Mouse (Mus musculus) MEL (cell line): ENCODE results near the gene Gng7. TPM values are rescaled to one million over a fixed set of nuclear protein-coding genes. Genes with fewer than 3 reads are reported as not detected.

Source experiments
- DNase-seq: peaks from one replicate; pipeline ENCODE4 v3.0.0; 2011; ENCODE audit warnings: low read depth, low spot score
- H3K27ac ChIP-seq: 2 replicates; pipeline ENCODE4 v1.5.1; 2012; ENCODE audit warnings: low read depth, mild to moderate bottlenecking, control low read depth, low read length, moderate library complexity; ENCODE audit not compliant: control insufficient read depth
- H3K27me3 ChIP-seq, 2 experiments: fragments of 150-350 bp in 1 of 2; sonication (generic) in 1 of 2; 2 replicates each; pipeline ENCODE4 v1.6.1; 2012; ENCODE audit warnings: low read length in 2 of 2, mild to moderate bottlenecking in 2 of 2, improper control_type of control experiment in 1 of 2, moderate library complexity in 1 of 2; ENCODE audit not compliant: insufficient read depth in 2 of 2, control insufficient read depth in 1 of 2
- H3K36me3 ChIP-seq, 2 experiments: 2 replicates each; pipeline ENCODE4 v1.6.1; 2012 to 2014; ENCODE audit warnings: low read length in 2 of 2, improper control_type of control experiment in 1 of 2, inconsistent platforms in 1 of 2, mild to moderate bottlenecking in 1 of 2; ENCODE audit not compliant: insufficient read depth in 2 of 2, control insufficient read depth in 1 of 2
- H3K4me1 ChIP-seq, 2 experiments: fragments of 150-350 bp in 1 of 2; sonication (generic) in 1 of 2; 2 replicates each; pipeline ENCODE4 v1.6.1; 2012; ENCODE audit warnings: low read length in 2 of 2, improper control_type of control experiment in 1 of 2, mild to moderate bottlenecking in 1 of 2; ENCODE audit not compliant: insufficient read depth in 2 of 2, control insufficient read depth in 1 of 2
- H3K4me3 ChIP-seq, 2 experiments: fragments of 150-350 bp in 1 of 2; sonication (generic) in 1 of 2; 2 replicates each; pipeline ENCODE4 v1.5.1; 2012; ENCODE audit warnings: low read depth in 2 of 2, low read length in 2 of 2, mild to moderate bottlenecking in 2 of 2, moderate library complexity in 2 of 2, control low read depth in 1 of 2, improper control_type of control experiment in 1 of 2; ENCODE audit not compliant: control insufficient read depth in 1 of 2, insufficient read depth in 1 of 2
- H3K79me2 ChIP-seq: 2 replicates; pipeline ENCODE4 v1.6.1; 2012; ENCODE audit warnings: mild to moderate bottlenecking, low read length, moderate library complexity; ENCODE audit not compliant: control insufficient read depth, poor library complexity, insufficient read depth
- H3K9ac ChIP-seq: 2 replicates; pipeline ENCODE4 v1.6.1; 2012; ENCODE audit warnings: low read depth, mild to moderate bottlenecking, control low read depth, low read length, moderate library complexity; ENCODE audit not compliant: control insufficient read depth, poor library complexity, severe bottlenecking
- H3K9me3 ChIP-seq: fragments of 150-350 bp; sonication (generic); replicated peaks from 2 replicates; pipeline ENCODE4 v1.6.1; 2012; ENCODE audit warnings: mild to moderate bottlenecking, low read length, improper control_type of control experiment, moderate library complexity; ENCODE audit not compliant: insufficient read depth
- BHLHE40 ChIP-seq: IDR thresholded peaks from 2 replicates; pipeline ENCODE4 v1.6.1; 2012; ENCODE audit warnings: low read depth, mild to moderate bottlenecking, inconsistent platforms, low read length, improper control_type of control experiment, borderline replicate concordance
- CHD1 ChIP-seq: IDR thresholded peaks from 2 replicates; pipeline ENCODE4 v1.6.1; 2012; ENCODE audit warnings: low read depth, mild to moderate bottlenecking, inconsistent platforms, low read length, improper control_type of control experiment
- CHD2 ChIP-seq: IDR thresholded peaks from 2 replicates; pipeline ENCODE4 v1.6.1; 2011; ENCODE audit warnings: low read length, improper control_type of control experiment
- CTCF ChIP-seq, 3 experiments: IDR thresholded peaks in 2 of 3; conservative IDR thresholded peaks in 1 of 3; 2 replicates each; pipeline ENCODE4 v1.5.1; 2011 to 2012; ENCODE audit warnings: low read length in 3 of 3, low read depth in 2 of 3, mild to moderate bottlenecking in 2 of 3, improper control_type of control experiment in 1 of 3, inconsistent platforms in 1 of 3, mixed read lengths in 1 of 3, moderate library complexity in 1 of 3; ENCODE audit not compliant: control insufficient read depth in 1 of 3, insufficient read depth in 1 of 3, poor library complexity in 1 of 3, severe bottlenecking in 1 of 3
- GABPA ChIP-seq: IDR thresholded peaks from 2 replicates; pipeline ENCODE4 v1.6.1; 2012; ENCODE audit warnings: low read depth, mild to moderate bottlenecking, inconsistent platforms, low read length, improper control_type of control experiment, moderate library complexity
- HCFC1 ChIP-seq: IDR thresholded peaks from 2 replicates; pipeline ENCODE4 v1.6.1; 2012; ENCODE audit warnings: low read depth, mild to moderate bottlenecking, inconsistent platforms, low read length, improper control_type of control experiment, moderate library complexity
- KAT2A ChIP-seq: conservative IDR thresholded peaks from 2 replicates; pipeline ENCODE4 v1.6.1; 2012; ENCODE audit warnings: low read depth, low read length, improper control_type of control experiment, inconsistent platforms
- MXI1 ChIP-seq: IDR thresholded peaks from 2 replicates; pipeline ENCODE4 v1.6.1; 2011; ENCODE audit warnings: mild to moderate bottlenecking, low read depth, low read length, improper control_type of control experiment
- MYC ChIP-seq: IDR thresholded peaks from 2 replicates; pipeline ENCODE4 v1.6.1; 2011; ENCODE audit warnings: low read depth, mild to moderate bottlenecking, low read length, improper control_type of control experiment, moderate library complexity
- NRF1 ChIP-seq: IDR thresholded peaks from 2 replicates; pipeline ENCODE4 v1.6.1; 2014; ENCODE audit warnings: low read depth, mild to moderate bottlenecking, inconsistent platforms, low read length, improper control_type of control experiment, moderate library complexity; ENCODE audit not compliant: poor library complexity, insufficient read depth, severe bottlenecking
- POLR2A ChIP-seq, 2 experiments: IDR thresholded peaks; 2 replicates each; pipeline ENCODE4 v1.6.1; 2011 to 2012; ENCODE audit warnings: low read length in 2 of 2, mild to moderate bottlenecking in 2 of 2, control low read depth in 1 of 2, improper control_type of control experiment in 1 of 2, low read depth in 1 of 2, moderate library complexity in 1 of 2; ENCODE audit not compliant: control insufficient read depth in 1 of 2, insufficient read depth in 1 of 2, poor library complexity in 1 of 2
- POLR2AphosphoS5 ChIP-seq: IDR thresholded peaks from 2 replicates; pipeline ENCODE4 v1.6.1; 2012; ENCODE audit warnings: low read depth, borderline replicate concordance, mild to moderate bottlenecking, inconsistent platforms, low read length, moderate library complexity, mixed read lengths
- SIN3A ChIP-seq: IDR thresholded peaks from 2 replicates; pipeline ENCODE4 v1.6.1; 2012; ENCODE audit warnings: low read length, improper control_type of control experiment, inconsistent platforms
- SMC3 ChIP-seq: IDR thresholded peaks from 2 replicates; pipeline ENCODE4 v1.6.1; 2011; ENCODE audit warnings: low read depth, low read length, improper control_type of control experiment
- TAL1 ChIP-seq: IDR thresholded peaks from 2 replicates; pipeline ENCODE4 v1.6.1; 2012; ENCODE audit warnings: mild to moderate bottlenecking, inconsistent platforms, low read length, moderate library complexity, mixed read lengths
- TBP ChIP-seq: IDR thresholded peaks from 2 replicates; pipeline ENCODE4 v1.8.0; 2011; ENCODE audit warnings: low read depth, low read length, improper control_type of control experiment
- USF1 ChIP-seq: IDR thresholded peaks from 2 replicates; pipeline ENCODE4 v1.6.1; 2014; ENCODE audit warnings: low read depth, mild to moderate bottlenecking, inconsistent platforms, low read length, improper control_type of control experiment, moderate library complexity
- ZC3H11A ChIP-seq: IDR thresholded peaks from 2 replicates; pipeline ENCODE4 v1.6.1; 2012; ENCODE audit warnings: low read depth, mild to moderate bottlenecking, inconsistent platforms, low read length, improper control_type of control experiment
- ZKSCAN1 ChIP-seq: IDR thresholded peaks from 2 replicates; pipeline ENCODE4 v1.6.1; 2012; ENCODE audit warnings: low read depth, mild to moderate bottlenecking, inconsistent platforms, low read length, improper control_type of control experiment, moderate library complexity
- ZNF384 ChIP-seq: IDR thresholded peaks from 2 replicates; pipeline ENCODE4 v1.6.1; 2012; ENCODE audit warnings: low read depth, mild to moderate bottlenecking, inconsistent platforms, low read length, improper control_type of control experiment
- polyA plus RNA-seq, 2 experiments: library from polyadenylated mRNA; stranded (reverse) in 1 of 2; unstranded in 1 of 2; fragments of >175 nt in 1 of 2; fragments of >200 nt in 1 of 2; gene quantifications; 2 replicates each; pipeline versions ENCODE4 v1.2.1 to v1.2.4; 2012; ENCODE audit warnings: low replicate concordance in 2 of 2, low read depth in 1 of 2; ENCODE audit not compliant: insufficient read length in 2 of 2, insufficient read depth in 1 of 2, missing spikeins in 1 of 2
- total RNA-seq: library from RNA; depleted of rRNA; stranded (reverse); fragments of 300-350 nt; gene quantifications from 2 replicates; pipeline ENCODE4 v1.2.3, GENCODE M21; 2012

Gene Gng7
- total and polyA plus RNA-seq, 3 experiments = 1.3 to 6.2 TPM; not detected in 1

DNA sequence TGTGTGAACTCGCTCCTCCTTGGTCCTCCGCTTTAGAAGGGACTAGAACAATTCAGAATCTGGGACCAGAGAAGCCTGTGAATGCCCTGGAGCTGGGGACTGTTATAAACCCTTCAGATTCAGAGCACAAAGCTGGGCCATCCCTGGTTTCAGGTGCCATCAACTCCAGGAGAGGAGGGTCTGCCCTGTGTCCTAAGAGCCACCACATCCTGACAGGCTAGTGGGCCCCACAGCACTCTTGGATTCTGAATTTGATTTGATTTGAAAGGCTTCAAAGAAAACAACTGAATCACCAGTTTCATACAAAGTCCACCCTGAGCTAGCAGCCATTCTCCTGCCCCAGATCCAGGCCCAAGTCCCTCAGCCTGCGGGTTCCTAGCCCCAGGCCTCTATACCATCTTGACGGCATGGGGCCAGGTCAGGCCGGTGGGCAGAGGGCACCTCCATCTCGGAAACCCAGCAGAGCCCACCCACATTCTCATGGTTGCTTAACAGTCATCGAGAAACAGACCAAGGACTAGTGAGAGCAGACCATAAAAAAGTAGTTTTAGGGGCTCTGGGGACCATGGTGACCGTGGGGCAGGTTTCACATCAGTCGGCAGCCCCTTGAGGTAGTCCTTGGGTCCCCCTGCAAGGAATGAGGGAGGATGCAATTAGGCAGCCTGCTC, 112.3 kb downstream of the Gng7 start:
- Histone ChIP-seq H3K4me3 (no peak overlapping the region), H3K9ac (no peak overlapping the region), H3K27ac (no peak overlapping the region), H3K36me3 (peaks cover 0 to 5% of the 10 kb centered on the region in 2 experiments; a peak in 2 of 4 replicates), H3K27me3 (no peaks in the 10 kb centered on the region), H3K4me1 (peaks cover 0 to 8% of the 10 kb centered on the region in 2 experiments; a peak in 2 of 4 replicates), H3K9me3 (no peaks in the 10 kb centered on the region), H3K79me2 (peaks cover 17% of the 10 kb centered on the region)
- no peak for DNase-seq
- no peak for TF ChIP-seq MYC
- no peak for TF ChIP-seq USF1
- no peak for TF ChIP-seq BHLHE40
- no peak for TF ChIP-seq KAT2A
- no peak for TF ChIP-seq POLR2A (IDR thresholded peaks at IDR 0.05; ENCODE audit: control insufficient read depth in 1 of 2, insufficient read depth in 1 of 2, low read depth in 1 of 2, low read length in 2 of 2, poor library complexity in 1 of 2)
- no peak for TF ChIP-seq NRF1
- TF ChIP-seq CHD2 = no peak
- TF ChIP-seq TBP = no peak
- TF ChIP-seq SIN3A = no peak
- no peak for TF ChIP-seq ZC3H11A
- TF ChIP-seq SMC3 = no peak
- no peak for TF ChIP-seq MXI1
- TF ChIP-seq GABPA = no peak
- TF ChIP-seq POLR2AphosphoS5 = no peak

DNA sequence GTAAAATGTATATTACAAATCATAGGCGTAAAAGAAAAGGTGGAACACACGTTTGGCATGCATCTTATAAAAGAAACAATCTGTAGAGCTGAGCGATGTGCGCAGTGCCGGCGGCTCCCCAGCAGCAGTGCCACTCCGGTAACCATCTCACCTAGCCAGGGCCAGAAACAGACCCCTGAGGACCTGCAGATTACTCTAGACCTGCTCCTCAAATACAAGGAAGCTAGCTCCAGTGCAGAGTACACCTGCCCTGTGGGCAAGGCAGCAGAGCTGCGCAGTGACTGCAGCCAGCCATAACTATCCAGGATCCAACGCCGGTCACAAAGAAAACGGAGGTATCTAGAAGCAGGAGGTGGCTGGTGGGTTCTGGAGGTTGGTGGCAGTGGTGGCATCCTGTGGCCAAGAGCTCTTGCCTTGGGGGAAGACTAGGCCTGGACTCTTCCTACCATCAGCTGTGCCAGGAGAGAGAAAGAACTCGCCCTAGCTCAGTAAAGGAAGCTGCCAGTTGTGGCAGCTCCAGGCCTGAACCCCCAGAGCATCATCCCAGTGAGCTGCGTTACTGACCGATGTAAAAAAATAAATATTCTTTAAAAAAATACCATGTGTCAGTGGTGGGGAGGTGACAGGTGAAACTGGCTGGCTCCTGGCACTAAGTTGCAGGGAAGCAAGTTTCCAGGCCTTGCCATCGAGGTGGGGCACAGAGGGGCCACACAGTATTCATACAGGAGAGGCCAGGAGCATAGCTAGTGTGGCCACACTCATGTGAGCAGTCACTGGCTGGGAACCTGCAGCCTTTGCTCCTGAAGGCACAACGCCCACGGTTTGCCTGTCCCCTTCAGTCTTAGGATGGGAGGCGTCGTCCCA, 113.1 kb downstream of the Gng7 start:
- H3K4me3 ChIP-seq = peak overlapping the region in 1 of 2 experiments; percentile 10; a peak in 1 of 4 replicates
- no peak for TF ChIP-seq ZNF384
- no peak for TF ChIP-seq BHLHE40
- no peak for TF ChIP-seq ZKSCAN1
- no peak for TF ChIP-seq HCFC1
- no peak for TF ChIP-seq CHD1
- no peak for TF ChIP-seq SIN3A
- TF ChIP-seq SMC3 = no peak
- TF ChIP-seq TAL1 = no peak
- TF ChIP-seq CTCF (IDR thresholded peaks at IDR 0.05 in 2 of 3, conservative IDR thresholded peaks at IDR 0.05 in 1 of 3; ENCODE audit: control insufficient read depth in 1 of 3, insufficient read depth in 1 of 3, low read depth in 2 of 3, low read length in 3 of 3, poor library complexity in 1 of 3, severe bottlenecking in 1 of 3) = no peak
- peak overlapping the region; percentile 1; the same call in 1 of the 2 replicates for H3K27ac ChIP-seq
- H3K9ac ChIP-seq = peak overlapping the region; percentile 45
- peaks cover 0 to 5% of the 10 kb centered on the region in 2 experiments; a peak in 2 of 4 replicates for H3K36me3 ChIP-seq
- H3K9me3 ChIP-seq = no peaks in the 10 kb centered on the region
- DNase-seq = no peak
- H3K4me1 ChIP-seq = peaks cover 0 to 8% of the 10 kb centered on the region in 2 experiments; a peak in 2 of 4 replicates
- H3K79me2 ChIP-seq = peaks cover 17% of the 10 kb centered on the region
- no peaks in the 10 kb centered on the region for H3K27me3 ChIP-seq
